Mouse (Mus musculus): ENCODE data around the gene Stat1. TPM values are rescaled to one million over a fixed set of nuclear protein-coding genes. Genes with fewer than 3 reads are reported as not detected.

The Stat1 gene
- polyA plus RNA-seq, 1 experiment from 2014 or later: 13.1 TPM

- H3K27ac ChIP-seq (ENCODE audit: low read depth, low read length): no peak overlapping the region
- H3K27me3 ChIP-seq (replicated peaks; ENCODE audit: control insufficient read depth, insufficient read depth, low read length): no peaks in the 10 kb centered on the region
- no peaks in the 10 kb centered on the region for H3K4me1 ChIP-seq (ENCODE audit: control insufficient read depth, insufficient read depth, low read length)
- H3K36me3 ChIP-seq (ENCODE audit: control insufficient read depth, insufficient read depth, low read length): no peaks in the 10 kb centered on the region
- WGBS: 96% methylated on average over 8 of the region's 8 CpGs
- DNase-seq (ENCODE audit: low spot score) (no peak), ATAC-seq (no peak)
- H3K4me3 ChIP-seq (ENCODE audit: low read depth, low read length): no peak overlapping the region
- no peak overlapping the region for H3K4me2 ChIP-seq (ENCODE audit: low read length)
- no peaks in the 10 kb centered on the region for H3K9me3 ChIP-seq (replicated peaks; ENCODE audit: control insufficient read depth, low read length)
- no peak overlapping the region for H3K9ac ChIP-seq (ENCODE audit: low read length)
Measured at GRCm38 (mm10) chr1:52102795-52103194, 16.4 kb upstream of the Stat1 start.

GRCm38 (mm10) chr1:52107206-52107605 lies 12.0 kb upstream of the Stat1 start:
- 96% methylated on average over 11 of the region's 11 CpGs for WGBS

GRCm38 (mm10) chr1:52111217-52111616 lies 8.0 kb upstream of the Stat1 start:
- Histone ChIP-seq H3K4me2 (ENCODE audit: low read length) (no peak overlapping the region), H3K9me3 (replicated peaks; ENCODE audit: control insufficient read depth, low read length) (no peaks in the 10 kb centered on the region), H3K27me3 (replicated peaks; ENCODE audit: control insufficient read depth, insufficient read depth, low read length) (no peaks in the 10 kb centered on the region), H3K9ac (ENCODE audit: low read length) (no peak overlapping the region), H3K4me1 (ENCODE audit: control insufficient read depth, insufficient read depth, low read length) (0 out of 2 replicates have a peak, but pooled peaks cover 3% of the 10 kb centered on the region), H3K36me3 (ENCODE audit: control insufficient read depth, insufficient read depth, low read length) (no peaks in the 10 kb centered on the region), H3K27ac (ENCODE audit: low read depth, low read length) (no peak overlapping the region), H3K4me3 (ENCODE audit: low read depth, low read length) (no peak overlapping the region)
- ATAC-seq (no peak), DNase-seq (ENCODE audit: low spot score) (no peak)
- 51% methylated on average over 3 of the region's 3 CpGs for WGBS

More at GRCm38 (mm10) chr1:52107206-52107605, 12.0 kb upstream of the Stat1 start:
- Histone ChIP-seq H3K4me1 (ENCODE audit: control insufficient read depth, insufficient read depth, low read length) (no peaks in the 10 kb centered on the region), H3K27me3 (replicated peaks; ENCODE audit: control insufficient read depth, insufficient read depth, low read length) (no peaks in the 10 kb centered on the region), H3K36me3 (ENCODE audit: control insufficient read depth, insufficient read depth, low read length) (no peaks in the 10 kb centered on the region), H3K9me3 (replicated peaks; ENCODE audit: control insufficient read depth, low read length) (no peaks in the 10 kb centered on the region), H3K4me2 (ENCODE audit: low read length) (no peak overlapping the region), H3K4me3 (ENCODE audit: low read depth, low read length) (no peak overlapping the region), H3K27ac (ENCODE audit: low read depth, low read length) (no peak overlapping the region), H3K9ac (ENCODE audit: low read length) (no peak overlapping the region)
- DNase-seq (ENCODE audit: low spot score) (no peak), ATAC-seq (no peak)

GRCm38 (mm10) chr1:52112301-52112700 lies 6.9 kb upstream of the Stat1 start:
- no peak overlapping the region for H3K9ac ChIP-seq (ENCODE audit: low read length)
- H3K4me3 ChIP-seq (ENCODE audit: low read depth, low read length): no peak overlapping the region
- DNase-seq (ENCODE audit: low spot score) (no peak), ATAC-seq (no peak)
- H3K9me3 ChIP-seq (replicated peaks; ENCODE audit: control insufficient read depth, low read length): no peaks in the 10 kb centered on the region
- no peak overlapping the region for H3K4me2 ChIP-seq (ENCODE audit: low read length)
- no peak overlapping the region for H3K27ac ChIP-seq (ENCODE audit: low read depth, low read length)
- 95% methylated on average over 1 of the region's 1 CpGs for WGBS
- no peaks in the 10 kb centered on the region for H3K27me3 ChIP-seq (replicated peaks; ENCODE audit: control insufficient read depth, insufficient read depth, low read length)
- H3K4me1 ChIP-seq (ENCODE audit: control insufficient read depth, insufficient read depth, low read length): 0 out of 2 replicates have a peak, but pooled peaks cover 3% of the 10 kb centered on the region
- no peaks in the 10 kb centered on the region for H3K36me3 ChIP-seq (ENCODE audit: control insufficient read depth, insufficient read depth, low read length)

GRCm38 (mm10) chr1:52113067-52113665 lies 6.1 kb upstream of the Stat1 start:
- Histone ChIP-seq H3K27ac (ENCODE audit: low read depth, low read length) (peak overlapping the region; percentile 75), H3K4me1 (ENCODE audit: control insufficient read depth, insufficient read depth, low read length) (0 out of 2 replicates have a peak, but pooled peaks cover 3% of the 10 kb centered on the region), H3K4me2 (ENCODE audit: low read length) (peak overlapping the region; percentile 64), H3K9me3 (replicated peaks; ENCODE audit: control insufficient read depth, low read length) (no peaks in the 10 kb centered on the region), H3K27me3 (replicated peaks; ENCODE audit: control insufficient read depth, insufficient read depth, low read length) (no peaks in the 10 kb centered on the region), H3K36me3 (ENCODE audit: control insufficient read depth, insufficient read depth, low read length) (no peaks in the 10 kb centered on the region), H3K4me3 (ENCODE audit: low read depth, low read length) (peak overlapping the region; percentile 19), H3K9ac (ENCODE audit: low read length) (peak overlapping the region; percentile 61)
- 23% methylated on average over 7 of the region's 7 CpGs for WGBS
- ATAC-seq (peak; percentile 25; the same call in 1 of the 2 replicates), DNase-seq (ENCODE audit: low spot score) (no peak)

- H3K27ac ChIP-seq (ENCODE audit: low read depth, low read length): peak overlapping the region; percentile 75
Measured at GRCm38 (mm10) chr1:52113666-52114069, 5.6 kb upstream of the Stat1 start.

GRCm38 (mm10) chr1:52116441-52116840 lies 2.8 kb upstream of the Stat1 start:
- DNase-seq (ENCODE audit: low spot score) (no peak), ATAC-seq (no peak)
- WGBS: 74% methylated on average over 3 of the region's 3 CpGs
- Histone ChIP-seq H3K9ac (ENCODE audit: low read length) (no peak overlapping the region), H3K4me3 (ENCODE audit: low read depth, low read length) (no peak overlapping the region), H3K9me3 (replicated peaks; ENCODE audit: control insufficient read depth, low read length) (no peaks in the 10 kb centered on the region), H3K27ac (ENCODE audit: low read depth, low read length) (no peak overlapping the region), H3K4me2 (ENCODE audit: low read length) (no peak overlapping the region), H3K27me3 (replicated peaks; ENCODE audit: control insufficient read depth, insufficient read depth, low read length) (no peaks in the 10 kb centered on the region), H3K4me1 (ENCODE audit: control insufficient read depth, insufficient read depth, low read length) (0 out of 2 replicates have a peak, but pooled peaks cover 3% of the 10 kb centered on the region), H3K36me3 (ENCODE audit: control insufficient read depth, insufficient read depth, low read length) (no peaks in the 10 kb centered on the region)

More at GRCm38 (mm10) chr1:52113666-52114069, 5.6 kb upstream of the Stat1 start:
- Histone ChIP-seq H3K36me3 (ENCODE audit: control insufficient read depth, insufficient read depth, low read length) (no peaks in the 10 kb centered on the region), H3K4me2 (ENCODE audit: low read length) (peak overlapping the region; percentile 64), H3K4me1 (ENCODE audit: control insufficient read depth, insufficient read depth, low read length) (0 out of 2 replicates have a peak, but pooled peaks cover 3% of the 10 kb centered on the region), H3K27me3 (replicated peaks; ENCODE audit: control insufficient read depth, insufficient read depth, low read length) (no peaks in the 10 kb centered on the region), H3K9me3 (replicated peaks; ENCODE audit: control insufficient read depth, low read length) (no peaks in the 10 kb centered on the region), H3K9ac (ENCODE audit: low read length) (peak overlapping the region; percentile 61), H3K4me3 (ENCODE audit: low read depth, low read length) (peak overlapping the region; percentile 19)
- DNase-seq (ENCODE audit: low spot score): peak; percentile 98
- peak; percentile 97 for ATAC-seq
- under 1% methylated on average over 32 of the region's 32 CpGs for WGBS

- WGBS: 88% methylated on average over 1 of the region's 1 CpGs
- no peak for ATAC-seq
- Histone ChIP-seq H3K27ac (ENCODE audit: low read depth, low read length) (no peak overlapping the region), H3K9ac (ENCODE audit: low read length) (no peak overlapping the region), H3K9me3 (replicated peaks; ENCODE audit: control insufficient read depth, low read length) (no peaks in the 10 kb centered on the region), H3K4me2 (ENCODE audit: low read length) (no peak overlapping the region), H3K4me1 (ENCODE audit: control insufficient read depth, insufficient read depth, low read length) (0 out of 2 replicates have a peak, but pooled peaks cover 3% of the 10 kb centered on the region), H3K4me3 (ENCODE audit: low read depth, low read length) (no peak overlapping the region), H3K36me3 (ENCODE audit: control insufficient read depth, insufficient read depth, low read length) (no peaks in the 10 kb centered on the region), H3K27me3 (replicated peaks; ENCODE audit: control insufficient read depth, insufficient read depth, low read length) (no peaks in the 10 kb centered on the region)
- no peak for DNase-seq (ENCODE audit: low spot score)
Measured at GRCm38 (mm10) chr1:52117777-52118176, 1.5 kb upstream of the Stat1 start.

GRCm38 (mm10) chr1:52119691-52120090 lies 451 bp downstream of the Stat1 start:
- H3K36me3 ChIP-seq (ENCODE audit: control insufficient read depth, insufficient read depth, low read length): no peaks in the 10 kb centered on the region
- WGBS: under 1% methylated on average over 20 of the region's 20 CpGs
- no peaks in the 10 kb centered on the region for H3K9me3 ChIP-seq (replicated peaks; ENCODE audit: control insufficient read depth, low read length)
- no peaks in the 10 kb centered on the region for H3K27me3 ChIP-seq (replicated peaks; ENCODE audit: control insufficient read depth, insufficient read depth, low read length)
- peak overlapping the region; percentile 90 for H3K4me2 ChIP-seq (ENCODE audit: low read length)
- no peak overlapping the region for H3K27ac ChIP-seq (ENCODE audit: low read depth, low read length)
- peak overlapping the region; percentile 81 for H3K4me3 ChIP-seq (ENCODE audit: low read depth, low read length)
- no peaks in the 10 kb centered on the region for H3K4me1 ChIP-seq (ENCODE audit: control insufficient read depth, insufficient read depth, low read length)
- peak; percentile 16 for DNase-seq (ENCODE audit: low spot score)
- ATAC-seq: peak; percentile 18; the same call in 1 of the 2 replicates
- H3K9ac ChIP-seq (ENCODE audit: low read length): peak overlapping the region; percentile 76
